Comparison of ENCODE assay signal across 9 mouse cellular contexts in the genomic region with DNA sequence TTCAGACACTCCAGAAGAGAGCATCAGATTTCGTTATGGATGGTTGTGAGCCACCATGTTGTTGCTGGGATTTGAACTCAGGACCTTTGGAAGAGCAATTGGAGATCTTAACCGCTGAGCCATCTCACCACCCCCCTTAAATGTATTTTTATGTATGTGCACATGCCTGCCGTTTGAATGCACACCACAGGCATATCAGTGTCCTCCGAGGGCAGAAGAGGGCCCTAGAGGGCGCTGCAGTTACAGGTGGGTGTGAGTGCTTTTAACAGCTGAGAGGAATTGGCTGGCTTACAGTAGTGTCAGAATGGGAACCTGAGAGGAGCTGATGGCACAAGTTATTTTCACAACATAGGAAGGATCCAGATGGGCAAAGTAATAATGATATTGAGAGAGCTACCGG. TPM values are rescaled to one million over a fixed set of nuclear protein-coding genes. Genes with fewer than 3 reads are reported as not detected.
DNase-seq lines count a peak whose midpoint lies in the region; ATAC-seq and TF ChIP-seq lines count a peak whose summit lies in the region.
"Had no signal": no experiment of that assay in that cellular context is flagged by ENCODE, and none has a peak within 500 bp of the region (broad histone marks: within the 10 kb centered on the region; RNA-seq: fewer than 3 reads in every experiment).

No protein-coding gene starts in this region.

- no peak overlapping the region for H3K4me3 ChIP-seq in CH12.LX (replicated peaks in 1 of 3; ENCODE audit: low read depth in 2 of 3, low read length in 2 of 3, poor library complexity in 1 of 3)
- H3K4me3 ChIP-seq: limb, embryonic 12.5 days had no signal

- peaks cover 3% of the 10 kb centered on the region for H3K27me3 ChIP-seq in CH12.LX (replicated peaks)

- TF ChIP-seq RAD21 in CH12.LX (IDR thresholded peaks at IDR 0.05; ENCODE audit: low read depth, low read length) = peak; percentile 14

- H3K4me1 ChIP-seq in CH12.LX (ENCODE audit: control insufficient read depth in 1 of 2, insufficient read depth in 2 of 2) = peaks cover 4 to 11% of the 10 kb centered on the region in 2 experiments; a peak in 3 of 4 replicates

- in situ Hi-C loops in CH12.LX (cut with MboI; ENCODE audit: low pct_ligation_motif_present, low pct_unique_long_range_greater_than_20kb, low sequenced_read_pairs) = loop anchor here (10.0 to 25.0 kb wide), 3 partner anchors 300 to 612 kb away; no protein-coding TSS in a partner anchor

- no peak overlapping the region for H3K4me2 ChIP-seq in CH12.LX (ENCODE audit: insufficient read depth, low read depth, poor library complexity, severe bottlenecking)
- H3K4me2 ChIP-seq: limb, embryonic 12.5 days had no signal

- no peaks in the 10 kb centered on the region for H3K9me3 ChIP-seq in CH12.LX (replicated peaks; ENCODE audit: low read length)
- H3K9me3 ChIP-seq: limb, embryonic 12.5 days had no signal

- dilution Hi-C loops in CH12.LX (cut with MboI; ENCODE audit: extremely low pct_ligation_motif_present, extremely low pct_unique_long_range_greater_than_20kb, low sequenced_read_pairs) = no loop called here

- H3K27ac ChIP-seq in CH12.LX (ENCODE audit: insufficient read depth, low read depth) = no peak overlapping the region
- H3K27ac ChIP-seq: limb, embryonic 12.5 days had no signal

- no peaks in the 10 kb centered on the region for H3K79me2 ChIP-seq in CH12.LX (replicated peaks; ENCODE audit: control insufficient read depth, extremely low read depth, insufficient read depth, poor library complexity, severe bottlenecking)

- no peak for TF ChIP-seq POLR2A in CH12.LX (IDR thresholded peaks at IDR 0.05; ENCODE audit: low read depth, low read length)

- TF ChIP-seq EP300 in CH12.LX (IDR thresholded peaks at IDR 0.05; ENCODE audit: low read length) = no peak

- peaks cover 0 to 15% of the 10 kb centered on the region in 2 experiments for H3K36me3 ChIP-seq in CH12.LX (replicated peaks in 1 of 2; ENCODE audit: control insufficient read depth in 1 of 2, insufficient read depth in 1 of 2, low read length in 1 of 2)

- peak; percentile 33 to 64 for TF ChIP-seq CTCF in CH12.LX (conservative IDR thresholded peaks at IDR 0.05 in 1 of 2, IDR thresholded peaks at IDR 0.05 in 1 of 2; ENCODE audit: low read depth in 2 of 2, low read length in 2 of 2)

- DNase-seq in heart, postnatal 14 days = peak; percentile 21 to 44
- DNase-seq in heart, adult 18-20 months = no peak
- DNase-seq in CH12.LX (ENCODE audit: extremely low read depth) = peak; percentile 41
- peak; percentile 29 for DNase-seq in mesoderm, embryonic 11.5 days (ENCODE audit: low read depth, low spot score)
- DNase-seq in MN1 (ENCODE audit: low spot score) = no peak
- DNase-seq in layer of hippocampus, adult 9-11 months = no peak

- intact Hi-C loops in heart, postnatal 14 days (cut with DNase I) = loop anchor here (5.0 to 10.0 kb wide), 4 partner anchors 282 to 610 kb away; no protein-coding TSS in a partner anchor

- ATAC-seq in common myeloid progenitor, adult 5-6 weeks (replicated peaks; ENCODE audit: low read depth, poor library complexity, severe bottlenecking) = peak; percentile 67
- ATAC-seq in inflammation-experienced regulatory T-cells, adult 6 months = no peak

- no peak overlapping the region for H3K9ac ChIP-seq in CH12.LX (ENCODE audit: insufficient read depth, low read depth)
- H3K9ac ChIP-seq: limb, embryonic 12.5 days had no signal

TF ChIP-seq in CH12.LX, 34 proteins besides CTCF, POLR2A, EP300 and RAD21:
- TF ChIP-seq BHLHE40 (IDR thresholded peaks at IDR 0.05; ENCODE audit: low read depth, low read length) (peak; percentile 17; the same call in 1 of the 2 replicates), UBTF (IDR thresholded peaks at IDR 0.05; ENCODE audit: low read depth, low read length) (no peak), MAZ (IDR thresholded peaks at IDR 0.05; ENCODE audit: low read depth, low read length) (0 out of 2 replicates have a peak, but pooled peaks have one; percentile 18), TCF12 (IDR thresholded peaks at IDR 0.05; ENCODE audit: low read depth, low read length) (no peak)

RNA-seq across cellular contexts. Expression of a gene that starts 2.6 kb away (rescaled TPM):
- not detected for total RNA-seq in heart, postnatal 14 days (2021)
- total RNA-seq in heart, adult 18-20 months (2021) = not detected
- total RNA-seq in CH12.LX (2012; rRNA removed) = 0.25 and 0.42 TPM in 2 replicates
- total RNA-seq in CH12.LX (2014; rRNA removed) = 0.69 TPM in 1 of 2 replicates, not detected in the other
- 1.2 and 1.8 TPM in 2 replicates for polyA plus RNA-seq in CH12.LX (2012; ENCODE audit: insufficient read length, low read depth)
- total RNA-seq in common myeloid progenitor, adult 5-6 weeks (2017) = 0.63 TPM in 1 of 2 replicates, not detected in the other
- polyA plus RNA-seq in inflammation-experienced regulatory T-cells, adult 6 months (2017; shearing (Covaris generic)) = 1 to 10 TPM in 2 of 3 experiments, under 1 TPM in 1; 0.83 to 3.0 (median 2.1) TPM
- polyA plus RNA-seq: limb, embryonic 12.5 days had no signal

RNA-seq across cellular contexts. Expression of a gene that starts 16.6 kb away (rescaled TPM):
- total RNA-seq in heart, postnatal 14 days (2021) = not detected
- not detected for total RNA-seq in heart, adult 18-20 months (2021)
- total RNA-seq in CH12.LX (2012; rRNA removed) = 0.17 and 0.29 TPM in 2 replicates
- total RNA-seq in CH12.LX (2014; rRNA removed) = not detected in 2 replicates
- polyA plus RNA-seq in CH12.LX (2012; ENCODE audit: insufficient read length, low read depth) = 0.21 TPM in 1 of 2 replicates, not detected in the other
- 0.05 TPM in 1 of 2 replicates, not detected in the other for total RNA-seq in common myeloid progenitor, adult 5-6 weeks (2017)
- 1 to 10 TPM; 3.7 to 5.2 (median 3.8) TPM for polyA plus RNA-seq in inflammation-experienced regulatory T-cells, adult 6 months (2017; shearing (Covaris generic))

RNA-seq across cellular contexts. Expression of a gene that starts 34.6 kb away (rescaled TPM):
- 10 to 100 TPM; 28.6 to 30.7 TPM for total RNA-seq in heart, postnatal 14 days (2021)
- 10 to 100 TPM; 30.6 to 32.7 TPM for total RNA-seq in heart, adult 18-20 months (2021)
- total RNA-seq in CH12.LX (2012; rRNA removed) (61.4 and 66.6 TPM in 2 replicates), CH12.LX (2014; rRNA removed) (58.5 and 60.3 TPM in 2 replicates)
- 72.9 and 90.2 TPM in 2 replicates for polyA plus RNA-seq in CH12.LX (2012; ENCODE audit: insufficient read length, low read depth)
- total RNA-seq in common myeloid progenitor, adult 5-6 weeks (2017) = 139 and 158 TPM in 2 replicates
- 100 to 1,000 TPM; 125 to 139 (median 135) TPM for polyA plus RNA-seq in inflammation-experienced regulatory T-cells, adult 6 months (2017; shearing (Covaris generic))

Comparison
In these comparisons a context has a peak if more than half of its experiments do, and no peak if none do; other contexts are left out.
1. DNase-seq: peak in heart, postnatal 14 days (2 of 2), CH12.LX (single experiment) and mesoderm, embryonic 11.5 days (single experiment); none in heart, adult 18-20 months (0 of 2), MN1 (single experiment) and layer of hippocampus, adult 9-11 months (single experiment).